Mouse (Mus musculus) left cerebral cortex, adult 11 months (tissue): ENCODE measurements around the gene Vsig10.
A peak's percentile ranks its signal among the peaks of the same experiment; 100 is the strongest.

Experiments
- DNase-seq: peaks from one replicate; pipeline ENCODE4 v3.0.0; 2022; ENCODE audit warnings: low spot score

Gene Vsig10

GRCm38 (mm10) chr5:117381785-117382184 is 62.9 kb downstream of the Vsig10 start:
- DNase-seq = no peak

GRCm38 (mm10) chr5:117383198-117383597 is 64.3 kb downstream of the Vsig10 start:
- DNase-seq = no peak

GRCm38 (mm10) chr5:117388296-117388751 is 69.4 kb downstream of the Vsig10 start:
- no peak for DNase-seq

GRCm38 (mm10) chr5:117388877-117389276 is 70.0 kb downstream of the Vsig10 start, which contains the start of gene Rfc5:
TSS of gene Rfc5 (minus strand) at chr5:117389047.
- DNase-seq = peak; percentile 86

GRCm38 (mm10) chr5:117390895-117391294 is 72.0 kb downstream of the Vsig10 start:
- no peak for DNase-seq

GRCm38 (mm10) chr5:117395834-117396233 is 77.0 kb downstream of the Vsig10 start:
- DNase-seq = no peak

- no peak for DNase-seq
These were observed 77.7 kb downstream of the Vsig10 start for GRCm38 (mm10) chr5:117396596-117397014.

- no peak for DNase-seq
These were observed 78.5 kb downstream of the Vsig10 start for GRCm38 (mm10) chr5:117397371-117397770.

GRCm38 (mm10) chr5:117398007-117398550 is 79.2 kb downstream of the Vsig10 start:
- DNase-seq = no peak

- no peak for DNase-seq
These were observed 80.4 kb downstream of the Vsig10 start for GRCm38 (mm10) chr5:117399281-117399680.

- no peak for DNase-seq
These were observed 84.7 kb downstream of the Vsig10 start for GRCm38 (mm10) chr5:117403609-117404008.
